In the genomic region with DNA sequence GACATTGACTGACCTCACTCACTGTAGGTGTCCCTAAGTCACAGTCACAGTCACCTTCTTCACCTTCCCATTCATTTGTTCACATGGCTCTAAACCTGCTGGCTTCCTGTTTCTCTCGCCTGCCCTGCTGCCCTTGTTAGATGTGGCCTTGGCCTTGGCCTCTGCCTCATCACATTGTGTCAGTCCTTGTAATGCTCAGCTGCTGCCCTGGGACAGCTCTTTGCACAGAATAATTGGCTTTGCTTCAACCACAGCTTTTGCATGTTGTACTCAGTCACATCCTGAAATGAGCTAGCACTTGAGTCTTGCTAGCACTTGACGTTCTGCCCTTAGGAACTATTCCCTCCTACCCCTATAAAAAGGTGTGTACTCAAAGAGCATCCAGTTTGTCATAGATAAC, we compare ENCODE assay signal across 15 mouse cellular contexts. TPM values are rescaled to one million over a fixed set of nuclear protein-coding genes. Genes with fewer than 3 reads are reported as not detected.
DNase-seq lines count a peak whose midpoint lies in the region; ATAC-seq and TF ChIP-seq lines count a peak whose summit lies in the region.
"Had no signal": no experiment of that assay in that cellular context is flagged by ENCODE, and none has a peak within 500 bp of the region (broad histone marks: within the 10 kb centered on the region; RNA-seq: fewer than 3 reads in every experiment).

No protein-coding gene starts in this region.

- 79% methylated on average over 2 of the region's 2 CpGs for WGBS in kidney, embryonic 15.5 days
- 70% methylated on average over 2 of the region's 2 CpGs for WGBS in kidney, embryonic 14.5 days
- 79% methylated on average over 2 of the region's 2 CpGs for WGBS in forebrain, embryonic 15.5 days

- no peaks in the 10 kb centered on the region for H3K27me3 ChIP-seq in kidney, embryonic 15.5 days
- no peaks in the 10 kb centered on the region for H3K27me3 ChIP-seq in kidney, embryonic 14.5 days (ENCODE audit: control insufficient read depth, insufficient read depth, low read length)
- H3K27me3 ChIP-seq in megakaryocyte, embryonic 14.5 days (replicated peaks), result no peaks in the 10 kb centered on the region
- H3K27me3 ChIP-seq in forebrain, embryonic 15.5 days, result no peaks in the 10 kb centered on the region
- H3K27me3 ChIP-seq: midbrain, embryonic 12.5 days; neural tube, embryonic 12.5 days; Patski had no signal

- DNase-seq in CD4-positive, CD25-positive, alpha-beta regulatory T cell, adult 2 months (ENCODE audit: low read depth, low spot score), result peak; percentile 14
- peak; percentile 84 for DNase-seq in fat pad, adult 2 months (ENCODE audit: extremely low read depth, low read depth, low spot score)
- no peak for DNase-seq in thymus, postnatal 10 days (ENCODE audit: low spot score in 2 of 2)
- DNase-seq in left cerebral cortex, adult 2 months (ENCODE audit: extremely low spot score in 1 of 2, low spot score in 2 of 2), result no peak
- DNase-seq: kidney, adult 11 months had no signal

- no peak overlapping the region for H3K9ac ChIP-seq in kidney, embryonic 15.5 days
- no peak overlapping the region for H3K9ac ChIP-seq in kidney, embryonic 14.5 days (ENCODE audit: low read depth, low read length)
- H3K9ac ChIP-seq in forebrain, embryonic 15.5 days (replicated peaks), result no peak overlapping the region
- H3K9ac ChIP-seq: lung, embryonic 14.5 days; midbrain, embryonic 12.5 days; neural tube, embryonic 12.5 days had no signal

- intact Hi-C loops in left cerebral cortex, adult 2 months (cut with DNase I), result no loop called here

- H3K4me2 ChIP-seq in kidney, embryonic 15.5 days, result no peak overlapping the region
- no peak overlapping the region for H3K4me2 ChIP-seq in kidney, embryonic 14.5 days (replicated peaks; ENCODE audit: low read depth, low read length)
- no peak overlapping the region for H3K4me2 ChIP-seq in forebrain, embryonic 15.5 days (replicated peaks)
- H3K4me2 ChIP-seq: lung, embryonic 14.5 days; midbrain, embryonic 12.5 days; neural tube, embryonic 12.5 days had no signal

- H3K27ac ChIP-seq in kidney, embryonic 15.5 days, result 0 out of 2 replicates have a peak overlapping the region, but pooled peaks have one; percentile 13
- H3K27ac ChIP-seq in kidney, embryonic 14.5 days (ENCODE audit: low read depth, low read length), result no peak overlapping the region
- no peak overlapping the region for H3K27ac ChIP-seq in forebrain, embryonic 15.5 days (replicated peaks)
- H3K27ac ChIP-seq in left cerebral cortex, adult 2 months, result no peak overlapping the region
- H3K27ac ChIP-seq: heart, adult 2 months; hindbrain, embryonic 10.5 days; midbrain, embryonic 12.5 days; neural tube, embryonic 12.5 days had no signal

- no peaks in the 10 kb centered on the region for H3K9me3 ChIP-seq in kidney, embryonic 15.5 days (replicated peaks)
- no peaks in the 10 kb centered on the region for H3K9me3 ChIP-seq in kidney, embryonic 14.5 days (ENCODE audit: control insufficient read depth, low read length)
- H3K9me3 ChIP-seq in megakaryocyte, embryonic 14.5 days, result no peaks in the 10 kb centered on the region
- H3K9me3 ChIP-seq in forebrain, embryonic 15.5 days, result no peaks in the 10 kb centered on the region
- H3K9me3 ChIP-seq: hindbrain, embryonic 10.5 days; midbrain, embryonic 12.5 days; neural tube, embryonic 12.5 days had no signal

- H3K36me3 ChIP-seq in kidney, embryonic 15.5 days, result peaks cover 64% of the 10 kb centered on the region
- H3K36me3 ChIP-seq in kidney, embryonic 14.5 days (ENCODE audit: control insufficient read depth, insufficient read depth, low read length), result peaks cover 25% of the 10 kb centered on the region
- peaks cover 87% of the 10 kb centered on the region for H3K36me3 ChIP-seq in megakaryocyte, embryonic 14.5 days (replicated peaks; ENCODE audit: low read length)
- no peaks in the 10 kb centered on the region for H3K36me3 ChIP-seq in forebrain, embryonic 15.5 days
- H3K36me3 ChIP-seq: neural tube, embryonic 12.5 days had no signal

- no peak for ATAC-seq in kidney, embryonic 15.5 days (replicated peaks; ENCODE audit: low FRiP score)
- no peak for ATAC-seq in kidney, embryonic 14.5 days (ENCODE audit: low FRiP score, low TSS enrichment)
- ATAC-seq in forebrain, embryonic 15.5 days (replicated peaks), result no peak
- ATAC-seq: Patski had no signal

- peaks cover 11% of the 10 kb centered on the region; the same call in 1 of the 2 replicates for H3K4me1 ChIP-seq in kidney, embryonic 15.5 days
- no peaks in the 10 kb centered on the region for H3K4me1 ChIP-seq in kidney, embryonic 14.5 days (ENCODE audit: control insufficient read depth, insufficient read depth, low read length)
- peaks cover 56% of the 10 kb centered on the region for H3K4me1 ChIP-seq in megakaryocyte, embryonic 14.5 days
- H3K4me1 ChIP-seq in forebrain, embryonic 15.5 days, result no peaks in the 10 kb centered on the region
- H3K4me1 ChIP-seq: hindbrain, embryonic 10.5 days; midbrain, embryonic 12.5 days; neural tube, embryonic 12.5 days had no signal

- no peak for TF ChIP-seq CTCF in left cerebral cortex, adult 2 months (IDR thresholded peaks at IDR 0.05)

- H3K4me3 ChIP-seq in kidney, embryonic 15.5 days (replicated peaks), result no peak overlapping the region
- no peak overlapping the region for H3K4me3 ChIP-seq in kidney, embryonic 14.5 days (ENCODE audit: low read length)
- H3K4me3 ChIP-seq in megakaryocyte, embryonic 14.5 days (replicated peaks), result peak overlapping the region; percentile 51
- H3K4me3 ChIP-seq in forebrain, embryonic 15.5 days, result no peak overlapping the region
- H3K4me3 ChIP-seq in left cerebral cortex, adult 2 months, result no peak overlapping the region
- H3K4me3 ChIP-seq: heart, adult 2 months; hindbrain, embryonic 10.5 days; midbrain, embryonic 12.5 days; neural tube, embryonic 12.5 days had no signal

RNA-seq across cellular contexts. Expression of a gene that starts 42.2 kb away (rescaled TPM):
- polyA plus RNA-seq in kidney, embryonic 15.5 days (2015; fragmentation: Nextera tagmentation; extraction: Ambion mirVana), result 70.7 and 75.3 TPM in 2 replicates
- polyA plus RNA-seq in kidney, embryonic 14.5 days (2014; fragmentation: Nextera tagmentation; extraction: Ambion mirVana), result 54.9 and 93.2 TPM in 2 replicates
- polyA plus RNA-seq in megakaryocyte, embryonic 14.5 days (2012; ENCODE audit: insufficient read depth, low replicate concordance), result 7.6 TPM in 2 replicates
- polyA plus RNA-seq in forebrain, embryonic 15.5 days (2015; fragmentation: Nextera tagmentation; extraction: Ambion mirVana), result 35.9 and 38.4 TPM in 2 replicates
- total RNA-seq in left cerebral cortex, adult 2 months (2021), result 10 to 100 TPM; 85.2 to 86.5 TPM

Comparison
In these comparisons a context has a peak if more than half of its experiments do, and no peak if none do; other contexts are left out.
1. DNase-seq: peak in CD4-positive, CD25-positive, alpha-beta regulatory T cell, adult 2 months (single experiment) and fat pad, adult 2 months (single experiment); none in thymus, postnatal 10 days (0 of 2) and left cerebral cortex, adult 2 months (0 of 2).